Mouse (Mus musculus) spleen, postnatal 4 days (tissue): ENCODE data around the gene Erc2.
"Not testable (repeated sequence)": the region's sequence is repeated elsewhere in the genome, so short reads cannot be mapped to it uniquely, and the experiment has no call there.

Source experiments
- DNase-seq, 2 experiments: peaks; one replicate each; pipeline ENCODE4 v3.0.0; 2022; ENCODE audit warnings: low spot score in 2 of 2

Gene Erc2

GRCm38 (mm10) chr14:27622176-27622922, at the start of gene Erc2:
TSS of gene Erc2 (plus strand) at chr14:27622428.
- peak in 1 of 2 experiments; percentile 61 for DNase-seq

- no peak for DNase-seq
These were observed 43.8 kb upstream of the Erc2 start for GRCm38 (mm10) chr14:27578443-27578842.

GRCm38 (mm10) chr14:27589616-27590015, 32.6 kb upstream of the Erc2 start:
- DNase-seq: not testable (repeated sequence)

GRCm38 (mm10) chr14:27592163-27592562, 30.1 kb upstream of the Erc2 start:
- no peak for DNase-seq

- DNase-seq: peak; percentile 71 to 86
These were observed 26.0 kb upstream of the Erc2 start for GRCm38 (mm10) chr14:27596265-27596664.

- DNase-seq: no peak
These were observed 20.1 kb upstream of the Erc2 start for GRCm38 (mm10) chr14:27602136-27602535.

GRCm38 (mm10) chr14:27607419-27607818, 14.8 kb upstream of the Erc2 start:
- no peak for DNase-seq

GRCm38 (mm10) chr14:27613766-27614165, 8.5 kb upstream of the Erc2 start:
- DNase-seq: no peak

GRCm38 (mm10) chr14:27617286-27617685, 4.9 kb upstream of the Erc2 start:
- DNase-seq: no peak

- DNase-seq: no peak
These were observed 652 bp upstream of the Erc2 start for GRCm38 (mm10) chr14:27621576-27621975.

GRCm38 (mm10) chr14:27622923-27623219, 643 bp downstream of the Erc2 start:
- DNase-seq: no peak

- DNase-seq: no peak
These were observed 1.1 kb downstream of the Erc2 start for GRCm38 (mm10) chr14:27623368-27623767.

- no peak for DNase-seq
These were observed 6.5 kb downstream of the Erc2 start for GRCm38 (mm10) chr14:27628701-27629100.

- DNase-seq: no peak
These were observed 7.3 kb downstream of the Erc2 start for GRCm38 (mm10) chr14:27629369-27630012.

- DNase-seq: no peak
These were observed 8.9 kb downstream of the Erc2 start for GRCm38 (mm10) chr14:27630973-27631640.

- DNase-seq: no peak
These were observed 12.5 kb downstream of the Erc2 start for GRCm38 (mm10) chr14:27634761-27635160.

GRCm38 (mm10) chr14:27636556-27636955, 14.3 kb downstream of the Erc2 start:
- no peak for DNase-seq

GRCm38 (mm10) chr14:27641382-27641781, 19.2 kb downstream of the Erc2 start:
- DNase-seq: no peak

GRCm38 (mm10) chr14:27642981-27643380, 20.8 kb downstream of the Erc2 start:
- DNase-seq: no peak

GRCm38 (mm10) chr14:27654670-27655069, 32.4 kb downstream of the Erc2 start:
- DNase-seq: no peak

- DNase-seq: no peak
These were observed 36.4 kb downstream of the Erc2 start for GRCm38 (mm10) chr14:27658616-27659015.

GRCm38 (mm10) chr14:27661466-27661865, 39.2 kb downstream of the Erc2 start:
- no peak for DNase-seq

GRCm38 (mm10) chr14:27662251-27662650, 40.0 kb downstream of the Erc2 start:
- DNase-seq: no peak
